Mouse (Mus musculus) CH12.LX (cell line): ENCODE measurements at regions not wholly inside any gene's neighbourhood (a gene's known extent, or its start where the extent isn't known, plus 50 kb on each side); places are given as distances from the start of the nearest gene placed in this dataset.

Experiments used
- DNase-seq: peaks from one replicate; pipeline ENCODE4 v3.0.0-alpha.2; 2013; ENCODE audit errors: extremely low read depth
- H3K27ac ChIP-seq: 2 replicates; pipeline ENCODE4 v1.5.1; 2012; ENCODE audit warnings: low read depth, mild to moderate bottlenecking, control low read depth, moderate library complexity; ENCODE audit not compliant: insufficient read depth
- H3K27me3 ChIP-seq: replicated peaks from 2 replicates; pipeline ENCODE3; 2012; ENCODE audit warnings: inconsistent platforms
- H3K36me3 ChIP-seq, 2 experiments: replicated peaks in 1 of 2; 2 replicates each; pipeline versions ENCODE3 to v1.6.1; 2012; ENCODE audit warnings: inconsistent platforms in 1 of 2, low read length in 1 of 2, mild to moderate bottlenecking in 1 of 2, mixed read lengths in 1 of 2, moderate library complexity in 1 of 2; ENCODE audit not compliant: control insufficient read depth in 1 of 2, insufficient read depth in 1 of 2
- H3K4me1 ChIP-seq, 2 experiments: 2 replicates each; pipeline ENCODE4 v1.6.1; 2012; ENCODE audit warnings: inconsistent platforms in 1 of 2, moderate library complexity in 1 of 2; ENCODE audit not compliant: insufficient read depth in 2 of 2, control insufficient read depth in 1 of 2
- H3K4me2 ChIP-seq: 2 replicates; pipeline ENCODE4 v1.6.1; 2012; ENCODE audit warnings: low read depth, mild to moderate bottlenecking, control low read depth; ENCODE audit not compliant: poor library complexity, insufficient read depth, severe bottlenecking
- H3K4me3 ChIP-seq, 3 experiments: fragments of 150-350 bp in 1 of 3; sonication (generic) in 1 of 3; replicated peaks in 1 of 3; 2 replicates each; pipeline versions ENCODE3 to v1.5.1; 2011 to 2012; ENCODE audit warnings: low read depth in 2 of 3, low read length in 2 of 3, mild to moderate bottlenecking in 2 of 3, moderate library complexity in 2 of 3, control low read depth in 1 of 3, improper control_type of control experiment in 1 of 3, inconsistent platforms in 1 of 3, mixed read lengths in 1 of 3; ENCODE audit not compliant: poor library complexity in 1 of 3
- H3K79me2 ChIP-seq: replicated peaks from 2 replicates; pipeline ENCODE4 v1.6.1; 2012; ENCODE audit warnings: mild to moderate bottlenecking, moderate library complexity; ENCODE audit not compliant: control insufficient read depth, poor library complexity, insufficient read depth, severe bottlenecking; ENCODE audit errors: extremely low read depth
- H3K9ac ChIP-seq: 2 replicates; pipeline ENCODE4 v1.6.1; 2012; ENCODE audit warnings: low read depth, mild to moderate bottlenecking, control low read depth, moderate library complexity; ENCODE audit not compliant: insufficient read depth
- H3K9me3 ChIP-seq: replicated peaks from 2 replicates; pipeline ENCODE3; 2012; ENCODE audit warnings: low read length, inconsistent platforms, mixed read lengths
- BHLHE40 ChIP-seq: IDR thresholded peaks from 2 replicates; pipeline ENCODE4 v1.6.1; 2011; ENCODE audit warnings: mild to moderate bottlenecking, low read depth, low read length, improper control_type of control experiment
- CHD1 ChIP-seq: IDR thresholded peaks from 2 replicates; pipeline ENCODE4 v1.6.1; 2012; ENCODE audit warnings: low read depth, low read length, improper control_type of control experiment, inconsistent platforms
- CHD2 ChIP-seq: IDR thresholded peaks from 2 replicates; pipeline ENCODE4 v1.6.1; 2011; ENCODE audit warnings: low read length, improper control_type of control experiment
- CTCF ChIP-seq, 2 experiments: IDR thresholded peaks in 1 of 2; conservative IDR thresholded peaks in 1 of 2; 2 replicates each; pipeline ENCODE4 v1.5.1; 2011 to 2012; ENCODE audit warnings: low read depth in 2 of 2, low read length in 2 of 2, improper control_type of control experiment in 1 of 2, inconsistent platforms in 1 of 2, mild to moderate bottlenecking in 1 of 2, moderate library complexity in 1 of 2
- E2F4 ChIP-seq: IDR thresholded peaks from 2 replicates; pipeline ENCODE4 v1.6.1; 2011; ENCODE audit warnings: low read depth, low read length, improper control_type of control experiment; ENCODE audit not compliant: insufficient replicate concordance
- ELF1 ChIP-seq: IDR thresholded peaks from 2 replicates; pipeline ENCODE4 v1.6.1; 2014; ENCODE audit warnings: low read depth, mild to moderate bottlenecking, inconsistent platforms, low read length, improper control_type of control experiment
- EP300 ChIP-seq: IDR thresholded peaks from 2 replicates; pipeline ENCODE4 v1.6.1; 2011; ENCODE audit warnings: low read length, improper control_type of control experiment
- ETS1 ChIP-seq: conservative IDR thresholded peaks from 2 replicates; pipeline ENCODE4 v1.6.1; 2012; ENCODE audit warnings: low read depth, mild to moderate bottlenecking, inconsistent platforms, low read length, improper control_type of control experiment, moderate library complexity
- GABPA ChIP-seq: IDR thresholded peaks from 2 replicates; pipeline ENCODE4 v1.6.1; 2012; ENCODE audit warnings: low read depth, low read length, improper control_type of control experiment, inconsistent platforms; ENCODE audit not compliant: insufficient replicate concordance
- HCFC1 ChIP-seq: IDR thresholded peaks from 2 replicates; pipeline ENCODE4 v1.6.1; 2012; ENCODE audit warnings: low read depth, mild to moderate bottlenecking, inconsistent platforms, low read length, improper control_type of control experiment
- IRF4 ChIP-seq: IDR thresholded peaks from 2 replicates; pipeline ENCODE4 v1.6.1; 2014; ENCODE audit warnings: low read depth, mild to moderate bottlenecking, inconsistent platforms, low read length, improper control_type of control experiment
- JUN ChIP-seq: IDR thresholded peaks from 2 replicates; pipeline ENCODE4 v1.6.1; 2011; ENCODE audit warnings: low read depth, mild to moderate bottlenecking, low read length, improper control_type of control experiment, moderate library complexity; ENCODE audit not compliant: insufficient read depth
- JUND ChIP-seq: conservative IDR thresholded peaks from 2 replicates; pipeline ENCODE4 v1.6.1; 2011; ENCODE audit warnings: low read depth, low read length, improper control_type of control experiment
- KAT2A ChIP-seq: IDR thresholded peaks from 2 replicates; pipeline ENCODE4 v1.6.1; 2012; ENCODE audit warnings: low read length, improper control_type of control experiment, inconsistent platforms; ENCODE audit not compliant: insufficient replicate concordance
- MAFK ChIP-seq: IDR thresholded peaks from 2 replicates; pipeline ENCODE4 v1.6.1; 2011; ENCODE audit warnings: low read length, improper control_type of control experiment; ENCODE audit not compliant: insufficient replicate concordance
- MAX ChIP-seq: IDR thresholded peaks from 2 replicates; pipeline ENCODE4 v1.6.1; 2011; ENCODE audit warnings: low read length, improper control_type of control experiment
- MAZ ChIP-seq: IDR thresholded peaks from 2 replicates; pipeline ENCODE4 v1.6.1; 2012; ENCODE audit warnings: low read depth, mild to moderate bottlenecking, inconsistent platforms, low read length, improper control_type of control experiment, moderate library complexity
- MEF2A ChIP-seq: IDR thresholded peaks from 2 replicates; pipeline ENCODE4 v1.6.1; 2014; ENCODE audit warnings: low read depth, mild to moderate bottlenecking, inconsistent platforms, low read length, improper control_type of control experiment, borderline replicate concordance
- MXI1 ChIP-seq: IDR thresholded peaks from 2 replicates; pipeline ENCODE4 v1.6.1; 2011; ENCODE audit warnings: mild to moderate bottlenecking, low read depth, low read length, improper control_type of control experiment
- NELFE ChIP-seq: IDR thresholded peaks from 2 replicates; pipeline ENCODE4 v1.6.1; 2011; ENCODE audit warnings: low read depth, low read length, improper control_type of control experiment
- NRF1 ChIP-seq: IDR thresholded peaks from 2 replicates; pipeline ENCODE4 v1.6.1; 2014; ENCODE audit warnings: low read depth, mild to moderate bottlenecking, inconsistent platforms, low read length, improper control_type of control experiment, moderate library complexity
- POLR2A ChIP-seq: IDR thresholded peaks from 2 replicates; pipeline ENCODE4 v1.6.1; 2011; ENCODE audit warnings: low read depth, mild to moderate bottlenecking, improper control_type of control experiment, low read length
- POLR2AphosphoS2 ChIP-seq: IDR thresholded peaks from 2 replicates; pipeline ENCODE4 v1.6.1; 2011; ENCODE audit warnings: low read depth, low read length, improper control_type of control experiment
- RCOR1 ChIP-seq: conservative IDR thresholded peaks from 2 replicates; pipeline ENCODE4 v1.6.1; 2012; ENCODE audit warnings: low read depth, mild to moderate bottlenecking, inconsistent platforms, low read length, improper control_type of control experiment
- SIN3A ChIP-seq: IDR thresholded peaks from 2 replicates; pipeline ENCODE4 v1.6.1; 2012; ENCODE audit warnings: low read length, improper control_type of control experiment, inconsistent platforms
- TCF12 ChIP-seq: IDR thresholded peaks from 2 replicates; pipeline ENCODE4 v1.6.1; 2014; ENCODE audit warnings: low read depth, mild to moderate bottlenecking, inconsistent platforms, low read length, improper control_type of control experiment
- UBTF ChIP-seq: IDR thresholded peaks from 2 replicates; pipeline ENCODE4 v1.6.1; 2012; ENCODE audit warnings: low read depth, mild to moderate bottlenecking, inconsistent platforms, low read length, improper control_type of control experiment, moderate library complexity
- USF1 ChIP-seq: IDR thresholded peaks from 2 replicates; pipeline ENCODE4 v1.6.1; 2014; ENCODE audit warnings: low read depth, mild to moderate bottlenecking, inconsistent platforms, low read length, improper control_type of control experiment
- USF2 ChIP-seq: conservative IDR thresholded peaks from 2 replicates; pipeline ENCODE4 v1.6.1; 2011; ENCODE audit warnings: low read depth, low read length, improper control_type of control experiment
- ZC3H11A ChIP-seq: IDR thresholded peaks from 2 replicates; pipeline ENCODE4 v1.6.1; 2012; ENCODE audit warnings: low read depth, mild to moderate bottlenecking, inconsistent platforms, low read length, improper control_type of control experiment
- ZMIZ1 ChIP-seq: IDR thresholded peaks from 2 replicates; pipeline ENCODE4 v1.6.1; 2012; ENCODE audit warnings: low read depth, mild to moderate bottlenecking, inconsistent platforms, low read length, improper control_type of control experiment
- ZNF384 ChIP-seq: IDR thresholded peaks from 2 replicates; pipeline ENCODE4 v1.6.1; 2012; ENCODE audit warnings: low read depth, low read length, improper control_type of control experiment, inconsistent platforms
- dilution Hi-C: fragments of 300-500 bp; cut with MboI; formaldehyde crosslinking; loops from 2 replicates; pipeline ENCODE4 v1.14.3; 2020; ENCODE audit warnings: low sequenced_read_pairs; ENCODE audit not compliant: extremely low pct_unique_long_range_greater_than_20kb, extremely low pct_ligation_motif_present
- in situ Hi-C: fragments of 300-500 bp; cut with MboI; formaldehyde crosslinking; loops from 3 replicates; pipeline ENCODE4 v1.14.3; 2019; ENCODE audit warnings: low sequenced_read_pairs, low pct_ligation_motif_present, low pct_unique_long_range_greater_than_20kb, mixed read lengths

- Histone ChIP-seq H3K9ac (no peak overlapping the region), H3K36me3 (no peaks in the 10 kb centered on the region), H3K4me1 (no peaks in the 10 kb centered on the region), H3K4me3 (no peak overlapping the region), H3K27ac (no peak overlapping the region)
- in situ Hi-C loops = no loop called here
- TF ChIP-seq NELFE = no peak
- TF ChIP-seq BHLHE40 = no peak
- no peak for TF ChIP-seq CTCF (conservative IDR thresholded peaks at IDR 0.05 in 1 of 2, IDR thresholded peaks at IDR 0.05 in 1 of 2; ENCODE audit: low read depth in 2 of 2, low read length in 2 of 2)
- TF ChIP-seq NRF1 = no peak
- TF ChIP-seq ZNF384 = no peak
- no peak for TF ChIP-seq POLR2A
- TF ChIP-seq UBTF = no peak
- no peak for TF ChIP-seq KAT2A
- TF ChIP-seq CHD2 = no peak
- no peak for TF ChIP-seq SIN3A
- no peak for TF ChIP-seq CHD1
- no peak for TF ChIP-seq E2F4
- TF ChIP-seq USF2 = no peak
- TF ChIP-seq, all 38 proteins: peak for 0
- Histone ChIP-seq H3K27me3 (no peaks in the 10 kb centered on the region), H3K79me2 (no peaks in the 10 kb centered on the region), H3K9me3 (no peaks in the 10 kb centered on the region), H3K4me2 (no peak overlapping the region)
- no peak for DNase-seq
- dilution Hi-C loops = no loop called here
These were observed 194.9 kb upstream of the Xylt1 start for GRCm38 (mm10) chr7:117185891-117186290.

GRCm38 (mm10) chr7:117196611-117197010, 184.2 kb upstream of the Xylt1 start:
- H3K4me3 ChIP-seq = no peak overlapping the region
- in situ Hi-C loops = loop anchor here (10.0 kb wide), 1 partner anchor 502 kb away; no protein-coding TSS in a partner anchor
- dilution Hi-C loops = no loop called here
- H3K27me3 ChIP-seq = no peaks in the 10 kb centered on the region
- no peak overlapping the region for H3K9ac ChIP-seq
- H3K9me3 ChIP-seq = no peaks in the 10 kb centered on the region
- H3K4me1 ChIP-seq = peaks cover 8 to 22% of the 10 kb centered on the region in 2 experiments; a peak in 3 of 4 replicates
- H3K79me2 ChIP-seq = no peaks in the 10 kb centered on the region
- no peaks in the 10 kb centered on the region for H3K36me3 ChIP-seq
- peak overlapping the region; percentile 16 for H3K4me2 ChIP-seq
- H3K27ac ChIP-seq = no peak overlapping the region
- DNase-seq = peak; percentile 38
- no peak; the same call in 1 of the 2 replicates for TF ChIP-seq MEF2A
- no peak for TF ChIP-seq GABPA
- TF ChIP-seq ZMIZ1 = no peak
- no peak for TF ChIP-seq USF2
- 0 out of 2 replicates have a peak, but pooled peaks have one; percentile 26 for TF ChIP-seq BHLHE40
- TF ChIP-seq MAX = no peak
- no peak for TF ChIP-seq USF1
- TF ChIP-seq CHD1 = no peak
- no peak for TF ChIP-seq ELF1
- no peak for TF ChIP-seq TCF12
- peak; percentile 74; the same call in 1 of the 2 replicates for TF ChIP-seq JUND
- no peak for TF ChIP-seq POLR2A
- peak; percentile 76 for TF ChIP-seq EP300
- TF ChIP-seq POLR2AphosphoS2 = no peak
- TF ChIP-seq CTCF (conservative IDR thresholded peaks at IDR 0.05 in 1 of 2, IDR thresholded peaks at IDR 0.05 in 1 of 2; ENCODE audit: low read depth in 2 of 2, low read length in 2 of 2) = no peak
- TF ChIP-seq HCFC1 = no peak
- TF ChIP-seq ZC3H11A = no peak
- TF ChIP-seq MAZ = no peak
- TF ChIP-seq IRF4 = peak; percentile 89
- TF ChIP-seq ZNF384 = no peak
- 0 out of 2 replicates have a peak, but pooled peaks have one; percentile 17 for TF ChIP-seq CHD2
- no peak for TF ChIP-seq NRF1
- no peak for TF ChIP-seq MAFK
- TF ChIP-seq ETS1 = no peak
- TF ChIP-seq JUN = peak; percentile 62
- TF ChIP-seq KAT2A = no peak
- TF ChIP-seq MXI1 = no peak
- TF ChIP-seq RCOR1 = no peak
